In genomic region chr11:11656995-11657530, GRCm38 (mm10) we compare ENCODE assay signal across 11 mouse cellular contexts. TPM values are rescaled to one million over a fixed set of nuclear protein-coding genes. Genes with fewer than 3 reads are reported as not detected.
DNase-seq lines count a peak whose midpoint lies in the region; ATAC-seq lines count a peak whose summit lies in the region.
"Had no signal": no experiment of that assay in that cellular context is flagged by ENCODE, and none has a peak within 500 bp of the region (broad histone marks: within the 10 kb centered on the region; RNA-seq: fewer than 3 reads in every experiment).

No protein-coding gene starts in this region.

- H3K4me3 ChIP-seq in liver, embryonic 12.5 days = no peak overlapping the region
- no peak overlapping the region for H3K4me3 ChIP-seq in midbrain, embryonic 13.5 days (replicated peaks)
- H3K4me3 ChIP-seq: neural tube, embryonic 13.5 days had no signal

- peak overlapping the region; percentile 46 for H3K4me2 ChIP-seq in liver, embryonic 12.5 days
- no peak overlapping the region for H3K4me2 ChIP-seq in midbrain, embryonic 13.5 days (replicated peaks)
- H3K4me2 ChIP-seq: neural tube, embryonic 13.5 days had no signal

- no peaks in the 10 kb centered on the region for H3K27me3 ChIP-seq in liver, embryonic 12.5 days (replicated peaks)
- no peaks in the 10 kb centered on the region for H3K27me3 ChIP-seq in midbrain, embryonic 13.5 days
- H3K27me3 ChIP-seq: neural tube, embryonic 13.5 days had no signal

- peak; percentile 93 for ATAC-seq in liver, embryonic 12.5 days
- no peak for ATAC-seq in midbrain, embryonic 13.5 days

- WGBS in liver, embryonic 12.5 days (ENCODE audit: insufficient replicate concordance) = 14% methylated on average over 5 of the region's 5 CpGs
- WGBS in midbrain, embryonic 13.5 days = 78% methylated on average over 5 of the region's 5 CpGs

- peaks cover 32% of the 10 kb centered on the region for H3K4me1 ChIP-seq in liver, embryonic 12.5 days
- no peaks in the 10 kb centered on the region for H3K4me1 ChIP-seq in midbrain, embryonic 13.5 days (replicated peaks)

- H3K9ac ChIP-seq in liver, embryonic 12.5 days = peak overlapping the region; percentile 35; the same call in 1 of the 2 replicates
- no peak overlapping the region for H3K9ac ChIP-seq in midbrain, embryonic 13.5 days (replicated peaks)
- H3K9ac ChIP-seq: neural tube, embryonic 13.5 days had no signal

- DNase-seq in adrenal gland, postnatal 14 days = peak; percentile 3
- DNase-seq in adrenal gland, adult 18-20 months (ENCODE audit: low spot score in 2 of 2) = no peak
- DNase-seq in MEL-GATA-1-ER (ENCODE audit: extremely low read depth, low read depth) = peak; percentile 83
- DNase-seq in spleen, postnatal 36 days (ENCODE audit: low spot score in 2 of 2) = peak; percentile 67 to 70
- no peak for DNase-seq in layer of hippocampus, adult 9-11 months
- no peak for DNase-seq in right cerebral cortex, postnatal 14 days
- DNase-seq: cerebellum, postnatal 14 days had no signal

- H3K9me3 ChIP-seq in liver, embryonic 12.5 days (replicated peaks) = no peaks in the 10 kb centered on the region
- H3K9me3 ChIP-seq in midbrain, embryonic 13.5 days = no peaks in the 10 kb centered on the region
- H3K9me3 ChIP-seq: neural tube, embryonic 13.5 days had no signal

- H3K36me3 ChIP-seq in liver, embryonic 12.5 days = no peaks in the 10 kb centered on the region
- H3K36me3 ChIP-seq in midbrain, embryonic 13.5 days = no peaks in the 10 kb centered on the region
- H3K36me3 ChIP-seq: neural tube, embryonic 13.5 days had no signal

- H3K27ac ChIP-seq in liver, embryonic 12.5 days = peak overlapping the region; percentile 57
- H3K27ac ChIP-seq in midbrain, embryonic 13.5 days = no peak overlapping the region
- H3K27ac ChIP-seq: neural tube, embryonic 13.5 days had no signal

RNA-seq across cellular contexts. Expression of gene Ikzf1, which starts 27.7 kb away (rescaled TPM):
- total RNA-seq in adrenal gland, postnatal 14 days (2021) = 6.3 and 23.4 TPM in 2 replicates
- 1 to 10 TPM; 2.6 to 3.9 TPM for total RNA-seq in adrenal gland, adult 18-20 months (2021)
- 59.1 and 61.0 TPM in 2 replicates for polyA plus RNA-seq in liver, embryonic 12.5 days (2016; fragmentation: Nextera tagmentation; extraction: Ambion mirVana)
- 0.81 and 1.2 TPM in 2 replicates for polyA plus RNA-seq in midbrain, embryonic 13.5 days (2015; fragmentation: Nextera tagmentation; extraction: Ambion mirVana)

RNA-seq across cellular contexts. Expression of gene 4930512M02Rik, which starts 29.4 kb away (rescaled TPM):
- total RNA-seq in adrenal gland, postnatal 14 days (2021) = not detected in 2 replicates
- total RNA-seq in adrenal gland, adult 18-20 months (2021) = not detected
- not detected in 2 replicates for polyA plus RNA-seq in liver, embryonic 12.5 days (2016; fragmentation: Nextera tagmentation; extraction: Ambion mirVana)
- polyA plus RNA-seq in midbrain, embryonic 13.5 days (2015; fragmentation: Nextera tagmentation; extraction: Ambion mirVana) = not detected in 2 replicates
- total RNA-seq: heart, adult 18-20 months had no signal
- polyA plus RNA-seq: neural tube, embryonic 13.5 days had no signal

Comparison
In these comparisons a context has a peak if more than half of its experiments do, and no peak if none do; other contexts are left out.
1. DNase-seq: peak in adrenal gland, postnatal 14 days (single experiment), MEL-GATA-1-ER (single experiment) and spleen, postnatal 36 days (2 of 2); none in adrenal gland, adult 18-20 months (0 of 2), layer of hippocampus, adult 9-11 months (single experiment) and right cerebral cortex, postnatal 14 days (single experiment).